Mouse (Mus musculus) liver, embryonic 14.5 days (tissue): ENCODE measurements around the gene Bbip1. TPM values are rescaled to one million over a fixed set of nuclear protein-coding genes. Genes with fewer than 3 reads are reported as not detected.

Experiments
- ATAC-seq: fragments of 200-750 bp; cut with Nextera tagmentation; 2 replicates; pipeline ENCODE4 v1.8.0; 2017; ENCODE audit warnings: moderate number of reproducible peaks, mild to moderate bottlenecking, moderate library complexity; ENCODE audit not compliant: insufficient read depth
- DNase-seq, 3 experiments: peaks; one replicate each; pipeline ENCODE4 v3.0.0-alpha.2; 2012 to 2013; ENCODE audit warnings: low read depth in 3 of 3, low spot score in 3 of 3
- H3K27ac ChIP-seq: fragments of 300-500 bp; sonication (generic); 2 replicates; pipeline ENCODE4 v1.5.1; 2014; ENCODE audit warnings: moderate library complexity, mild to moderate bottlenecking, control low read depth, inconsistent platforms
- H3K27me3 ChIP-seq: fragments of 300-500 bp; sonication (generic); 2 replicates; pipeline ENCODE4 v1.6.1; 2014; ENCODE audit warnings: mild to moderate bottlenecking, low read length, moderate library complexity; ENCODE audit not compliant: control insufficient read depth, insufficient read depth
- H3K36me3 ChIP-seq: fragments of 300-500 bp; sonication (generic); replicated peaks from 2 replicates; pipeline ENCODE4 v1.6.1; 2014; ENCODE audit warnings: low read depth; ENCODE audit not compliant: control insufficient read depth, insufficient read depth
- H3K4me1 ChIP-seq, 2 experiments: fragments of 200-500 bp in 1 of 2; fragments of 300-500 bp in 1 of 2; sonication (generic) in 1 of 2; replicated peaks; 2 replicates each; pipeline ENCODE4 v1.6.1; 2012 to 2014; ENCODE audit warnings: antibody characterized with exemption in 1 of 2, inconsistent platforms in 1 of 2, low read length in 1 of 2; ENCODE audit not compliant: control insufficient read depth in 2 of 2, insufficient read depth in 2 of 2
- H3K4me2 ChIP-seq: fragments of 300-500 bp; sonication (generic); 2 replicates; pipeline ENCODE4 v1.6.1; 2014; ENCODE audit warnings: low read depth, mild to moderate bottlenecking, control low read depth, moderate library complexity
- H3K4me3 ChIP-seq, 2 experiments: fragments of 200-500 bp in 1 of 2; fragments of 300-500 bp in 1 of 2; sonication (generic) in 1 of 2; 2 replicates each; pipeline ENCODE4 v1.5.1; 2012 to 2014; ENCODE audit warnings: low read depth in 2 of 2, low read length in 2 of 2, mild to moderate bottlenecking in 2 of 2, control low read depth in 1 of 2, inconsistent platforms in 1 of 2, moderate library complexity in 1 of 2; ENCODE audit not compliant: insufficient read depth in 1 of 2
- H3K9ac ChIP-seq: fragments of 300-500 bp; sonication (generic); replicated peaks from 2 replicates; pipeline ENCODE4 v1.6.1; 2014; ENCODE audit warnings: mild to moderate bottlenecking, control low read depth, moderate library complexity
- H3K9me3 ChIP-seq: fragments of 300-500 bp; sonication (generic); 2 replicates; pipeline ENCODE4 v1.6.1; 2016; ENCODE audit warnings: low read length, mixed read lengths; ENCODE audit not compliant: control insufficient read depth
- CTCF ChIP-seq: IDR thresholded peaks from 2 replicates; pipeline ENCODE4 v1.5.1; 2016; ENCODE audit warnings: antibody characterized with exemption, low read depth, control low read depth
- EP300 ChIP-seq: IDR thresholded peaks from 2 replicates; pipeline ENCODE4 v1.6.1; 2016; ENCODE audit warnings: antibody characterized with exemption, low read depth
- WGBS: fragments of 180-500 bp; shearing (Covaris S2); extraction: QIAGEN DNeasy Blood & Tissue Kit; methylation state at CpG from one replicate; pipeline ENCODE4 v1.1.7; 2014; ENCODE audit not compliant: insufficient replicate concordance; 5-methylcytosine and 5-hydroxymethylcytosine counted together
- polyA plus RNA-seq, 2 experiments: library from polyadenylated mRNA; depleted of rRNA in 1 of 2; stranded (reverse) in 1 of 2; unstranded in 1 of 2; fragments of >200 nt; fragmentation: Nextera tagmentation in 1 of 2; extraction: Ambion mirVana in 1 of 2; gene quantifications; 2 replicates each; pipeline versions ENCODE4 v1.2.1 to v1.2.3; 2012 to 2014

The Bbip1 gene
- polyA plus RNA-seq, 2 experiments = 26.6 to 55.2 TPM

DNA sequence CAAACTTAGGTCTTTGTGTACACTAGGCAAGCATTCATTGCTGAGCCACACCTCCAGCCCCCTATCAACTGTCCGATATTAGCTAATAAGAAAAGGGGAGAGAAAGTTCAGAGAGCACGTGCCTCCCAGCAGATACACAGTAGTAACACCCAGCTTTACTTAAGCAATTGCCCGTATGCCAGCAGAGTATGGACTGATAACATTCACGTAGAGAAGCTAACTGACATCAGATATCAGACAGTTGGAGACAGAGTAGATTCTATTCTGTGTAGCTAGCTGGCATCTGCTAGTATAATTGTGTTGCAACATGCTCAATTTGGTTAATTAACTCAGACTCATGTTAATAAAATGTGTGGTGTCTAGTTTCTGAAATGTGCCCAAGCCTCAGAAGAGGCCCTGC, 3.3 kb downstream of the Bbip1 start:
- DNase-seq (peak in 2 of 3 experiments; percentile 38 to 40), ATAC-seq (no peak)
- Histone ChIP-seq H3K4me2 (no peak overlapping the region; the same call in 1 of the 2 replicates), H3K27me3 (no peaks in the 10 kb centered on the region), H3K27ac (peak overlapping the region; percentile 7; the same call in 1 of the 2 replicates), H3K4me1 (peaks cover 20 to 26% of the 10 kb centered on the region in 2 experiments), H3K36me3 (no peaks in the 10 kb centered on the region; the same call in 1 of the 2 replicates), H3K9me3 (no peaks in the 10 kb centered on the region), H3K4me3 (no peak overlapping the region), H3K9ac (no peak overlapping the region)
- 5% methylated on average over 4 of the region's 4 CpGs for WGBS
- TF ChIP-seq CTCF = no peak
- TF ChIP-seq EP300 = peak; percentile 60

DNA sequence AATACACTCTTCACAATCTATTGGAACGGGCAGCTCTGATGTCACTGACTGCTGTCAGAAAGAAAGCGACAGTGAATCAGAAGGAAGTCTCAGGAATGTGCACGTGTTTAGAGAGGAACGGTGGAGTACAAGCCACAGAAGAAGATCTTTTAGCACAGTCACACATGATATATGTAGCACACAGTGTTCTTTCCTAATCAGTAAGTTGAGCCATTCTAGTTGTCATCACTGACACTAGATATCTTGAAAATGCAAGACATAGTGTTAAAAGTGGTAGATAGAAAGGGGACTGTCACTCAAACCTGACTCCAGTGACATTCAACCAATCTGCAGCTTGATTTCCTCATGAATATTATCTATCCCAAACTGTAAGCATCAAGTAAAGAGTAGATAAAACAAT, 5.0 kb downstream of the Bbip1 start:
- DNase-seq (peak in 1 of 3 experiments; percentile 44), ATAC-seq (no peak)
- H3K4me1 ChIP-seq = peaks cover 17 to 24% of the 10 kb centered on the region in 2 experiments
- no peak overlapping the region for H3K9ac ChIP-seq
- H3K4me3 ChIP-seq = no peak overlapping the region
- H3K36me3 ChIP-seq = no peaks in the 10 kb centered on the region; the same call in 1 of the 2 replicates
- no peak overlapping the region for H3K4me2 ChIP-seq
- WGBS = 39% methylated on average over 4 of the region's 4 CpGs
- TF ChIP-seq CTCF = no peak
- TF ChIP-seq EP300 = peak; percentile 62; the same call in 1 of the 2 replicates
- no peak overlapping the region; the same call in 1 of the 2 replicates for H3K27ac ChIP-seq
- H3K27me3 ChIP-seq = no peaks in the 10 kb centered on the region
- no peaks in the 10 kb centered on the region for H3K9me3 ChIP-seq

DNA sequence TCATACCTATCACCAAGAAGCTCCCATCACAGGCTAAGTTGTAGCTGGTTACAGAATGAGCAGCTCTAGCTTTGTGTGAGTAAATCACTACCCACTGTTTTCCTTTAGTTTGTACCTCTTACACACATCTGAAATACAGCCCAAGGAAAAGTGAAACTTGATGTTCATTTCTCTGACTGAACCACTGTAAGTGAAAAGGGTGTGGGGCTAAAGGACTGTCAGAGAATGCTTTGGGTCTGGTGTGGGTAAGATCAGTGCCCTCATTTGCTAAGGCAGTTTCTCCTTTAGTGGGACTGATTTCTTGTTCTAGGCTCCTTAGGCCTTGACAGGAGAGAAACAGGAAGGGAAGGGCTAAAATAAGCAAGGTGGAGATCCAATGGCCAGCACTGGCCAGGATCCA, 10.4 kb downstream of the Bbip1 start:
- Histone ChIP-seq H3K4me2 (no peak overlapping the region), H3K4me1 (0 out of 4 replicates have a peak, but pooled peaks cover 0 to 1% of the 10 kb centered on the region in 2 experiments), H3K9ac (no peak overlapping the region), H3K9me3 (no peaks in the 10 kb centered on the region), H3K4me3 (no peak overlapping the region), H3K27ac (no peak overlapping the region), H3K27me3 (no peaks in the 10 kb centered on the region), H3K36me3 (peaks cover 2% of the 10 kb centered on the region)
- ATAC-seq (no peak), DNase-seq (no peak)
- no peak for TF ChIP-seq EP300
- TF ChIP-seq CTCF = no peak

DNA sequence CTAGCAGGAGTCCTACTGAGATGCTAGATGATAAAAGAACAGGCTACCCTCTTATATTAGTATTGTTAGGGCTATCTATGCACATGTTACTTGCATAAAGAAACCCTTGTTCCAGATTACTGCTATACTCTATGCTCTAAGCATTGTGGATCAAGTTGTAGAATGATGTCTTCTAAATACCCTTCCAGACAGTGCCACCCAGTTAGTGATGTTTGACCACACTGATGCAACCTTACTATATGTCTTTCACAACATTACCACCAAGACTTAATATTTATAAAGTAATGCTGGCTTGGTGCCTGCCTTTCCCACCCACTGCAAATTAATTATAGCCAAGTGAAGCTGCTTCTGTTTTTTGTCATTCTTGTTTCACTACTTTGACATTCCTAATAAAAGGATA, 11.4 kb downstream of the Bbip1 start:
- H3K4me2 ChIP-seq = no peak overlapping the region
- H3K4me1 ChIP-seq = 0 out of 4 replicates have a peak, but pooled peaks cover 0 to 1% of the 10 kb centered on the region in 2 experiments
- TF ChIP-seq EP300 (no peak), CTCF (no peak)
- no peak for ATAC-seq
- H3K9ac ChIP-seq = no peak overlapping the region
- H3K36me3 ChIP-seq = peaks cover 2% of the 10 kb centered on the region
- DNase-seq = no peak
- no peaks in the 10 kb centered on the region for H3K27me3 ChIP-seq
- H3K27ac ChIP-seq = no peak overlapping the region
- H3K9me3 ChIP-seq = no peaks in the 10 kb centered on the region
- H3K4me3 ChIP-seq = no peak overlapping the region

DNA sequence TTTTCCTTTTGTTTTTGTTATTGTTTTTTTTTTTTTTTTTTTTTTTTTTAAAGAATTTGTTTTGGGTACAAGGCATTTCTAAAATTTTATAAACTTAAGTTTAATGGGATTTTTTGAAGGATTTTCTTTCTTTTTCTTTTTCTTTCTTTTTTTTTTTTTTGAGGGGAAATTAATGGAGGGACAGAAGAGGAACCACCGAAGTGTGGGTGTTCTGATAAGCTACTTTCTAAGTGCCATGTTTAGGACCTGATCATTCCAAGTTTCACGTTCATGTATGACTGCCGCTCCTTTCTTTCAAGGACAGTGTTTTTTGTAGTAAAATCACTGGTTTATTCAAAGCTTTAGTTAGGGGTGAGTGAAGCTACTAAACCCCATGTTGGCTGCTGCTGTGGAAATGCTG, 15.2 kb downstream of the Bbip1 start:
- H3K27me3 ChIP-seq = no peaks in the 10 kb centered on the region
- no peaks in the 10 kb centered on the region for H3K9me3 ChIP-seq
- H3K4me3 ChIP-seq = no peak overlapping the region
- no peak overlapping the region for H3K9ac ChIP-seq
- no peak for TF ChIP-seq EP300
- no peak for TF ChIP-seq CTCF
- DNase-seq (no peak), ATAC-seq (no peak)
- H3K36me3 ChIP-seq = peaks cover 5% of the 10 kb centered on the region
- WGBS = 25% methylated on average over 3 of the region's 3 CpGs
- H3K27ac ChIP-seq = no peak overlapping the region
- no peak overlapping the region for H3K4me2 ChIP-seq
- H3K4me1 ChIP-seq = 0 out of 4 replicates have a peak, but pooled peaks cover 0 to 1% of the 10 kb centered on the region in 2 experiments
